Mouse (Mus musculus) embryonic facial prominence, embryonic 12.5 days (tissue): ENCODE measurements around the gene Exoc6. TPM values are rescaled to one million over a fixed set of nuclear protein-coding genes. Genes with fewer than 3 reads are reported as not detected.

Experiments
- ATAC-seq: fragments of 200-750 bp; cut with Nextera tagmentation; 2 replicates; pipeline ENCODE4 v1.8.0; 2017; ENCODE audit not compliant: insufficient number of reproducible peaks, insufficient read depth, low FRiP score, low TSS enrichment
- H3K27ac ChIP-seq: fragments of 300-500 bp; sonication (generic); 2 replicates; pipeline ENCODE4 v1.5.1; 2016; ENCODE audit warnings: mild to moderate bottlenecking
- H3K27me3 ChIP-seq: fragments of 300-500 bp; sonication (generic); 2 replicates; pipeline ENCODE4 v1.6.1; 2016; ENCODE audit warnings: mild to moderate bottlenecking, moderate library complexity
- H3K36me3 ChIP-seq: fragments of 300-500 bp; sonication (generic); 2 replicates; pipeline ENCODE4 v1.6.1; 2016; ENCODE audit warnings: mild to moderate bottlenecking
- H3K4me1 ChIP-seq: fragments of 300-500 bp; sonication (generic); 2 replicates; pipeline ENCODE4 v1.6.1; 2016
- H3K4me2 ChIP-seq: fragments of 300-500 bp; sonication (generic); replicated peaks from 2 replicates; pipeline ENCODE4 v1.6.1; 2016; ENCODE audit warnings: mild to moderate bottlenecking, moderate library complexity
- H3K4me3 ChIP-seq: fragments of 300-500 bp; sonication (generic); 2 replicates; pipeline ENCODE4 v1.5.1; 2016; ENCODE audit warnings: mild to moderate bottlenecking
- H3K9ac ChIP-seq: fragments of 300-500 bp; sonication (generic); 2 replicates; pipeline ENCODE4 v1.6.1; 2016; ENCODE audit warnings: mild to moderate bottlenecking, moderate library complexity
- H3K9me3 ChIP-seq: fragments of 300-500 bp; sonication (generic); 2 replicates; pipeline ENCODE4 v1.6.1; 2016; ENCODE audit warnings: mild to moderate bottlenecking, moderate library complexity
- WGBS: fragments of 180-500 bp; shearing (Covaris S2); methylation state at CpG from one replicate; pipeline ENCODE4 v1.1.7; 2016; 5-methylcytosine and 5-hydroxymethylcytosine counted together
- polyA plus RNA-seq: library from polyadenylated mRNA; unstranded; fragments of >200 nt; fragmentation: Nextera tagmentation; extraction: Ambion mirVana; gene quantifications from 2 replicates; pipeline ENCODE4 v1.2.1, GENCODE M21; 2016

Gene Exoc6
- polyA plus RNA-seq, 1 experiment from 2014 or later = 7.7 TPM

GRCm38 (mm10) chr19:37559286-37560079 lies 9.3 kb downstream of the Exoc6 start:
- Histone ChIP-seq H3K36me3 (no peaks in the 10 kb centered on the region), H3K9ac (no peak overlapping the region), H3K4me3 (no peak overlapping the region), H3K27me3 (no peaks in the 10 kb centered on the region), H3K27ac (no peak overlapping the region), H3K9me3 (no peaks in the 10 kb centered on the region), H3K4me1 (0 out of 2 replicates have a peak, but pooled peaks cover 5% of the 10 kb centered on the region), H3K4me2 (peak overlapping the region; percentile 26)
- WGBS = 36% methylated on average over 9 of the region's 9 CpGs
- no peak; the same call in 1 of the 2 replicates for ATAC-seq

DNA sequence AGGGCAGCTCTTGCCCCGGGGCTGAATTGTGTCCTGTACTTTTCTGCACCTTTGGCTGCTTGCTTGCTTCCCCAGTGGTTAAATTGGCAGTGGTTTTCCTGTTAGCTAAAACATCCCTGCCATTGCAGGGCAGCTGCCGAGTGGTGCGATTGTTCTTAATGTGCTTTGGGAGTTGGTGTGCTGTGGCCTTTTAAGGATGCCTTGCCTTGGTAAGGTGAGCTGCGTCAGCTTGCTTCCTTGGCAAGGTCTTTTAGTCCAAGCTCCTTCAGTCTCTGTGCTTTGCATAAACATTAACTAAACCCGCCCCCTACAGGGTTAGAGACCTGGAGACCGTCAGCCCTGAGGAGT lies 9.8 kb downstream of the Exoc6 start:
- ATAC-seq = no peak
- H3K27me3 ChIP-seq = no peaks in the 10 kb centered on the region
- 17% methylated on average over 6 of the region's 6 CpGs for WGBS
- H3K36me3 ChIP-seq = no peaks in the 10 kb centered on the region
- H3K27ac ChIP-seq = no peak overlapping the region
- H3K4me3 ChIP-seq = no peak overlapping the region
- H3K4me2 ChIP-seq = peak overlapping the region; percentile 26
- H3K9ac ChIP-seq = no peak overlapping the region
- no peaks in the 10 kb centered on the region for H3K9me3 ChIP-seq
- 0 out of 2 replicates have a peak, but pooled peaks cover 5% of the 10 kb centered on the region for H3K4me1 ChIP-seq

GRCm38 (mm10) chr19:37561106-37561892 lies 11.1 kb downstream of the Exoc6 start:
- Histone ChIP-seq H3K9ac (no peak overlapping the region), H3K4me3 (no peak overlapping the region), H3K4me1 (0 out of 2 replicates have a peak, but pooled peaks cover 5% of the 10 kb centered on the region), H3K4me2 (no peak overlapping the region), H3K9me3 (no peaks in the 10 kb centered on the region), H3K27me3 (no peaks in the 10 kb centered on the region), H3K27ac (no peak overlapping the region), H3K36me3 (no peaks in the 10 kb centered on the region)
- 66% methylated on average over 10 of the region's 10 CpGs for WGBS
- no peak for ATAC-seq

GRCm38 (mm10) chr19:37563763-37564162 lies 13.5 kb downstream of the Exoc6 start:
- ATAC-seq = no peak
- no peaks in the 10 kb centered on the region for H3K27me3 ChIP-seq
- H3K9me3 ChIP-seq = no peaks in the 10 kb centered on the region
- no peak overlapping the region for H3K27ac ChIP-seq
- no peak overlapping the region for H3K4me2 ChIP-seq
- H3K4me1 ChIP-seq = 0 out of 2 replicates have a peak, but pooled peaks cover 5% of the 10 kb centered on the region
- WGBS = 34% methylated on average over 4 of the region's 4 CpGs
- H3K4me3 ChIP-seq = no peak overlapping the region
- H3K9ac ChIP-seq = no peak overlapping the region
- H3K36me3 ChIP-seq = no peaks in the 10 kb centered on the region

DNA sequence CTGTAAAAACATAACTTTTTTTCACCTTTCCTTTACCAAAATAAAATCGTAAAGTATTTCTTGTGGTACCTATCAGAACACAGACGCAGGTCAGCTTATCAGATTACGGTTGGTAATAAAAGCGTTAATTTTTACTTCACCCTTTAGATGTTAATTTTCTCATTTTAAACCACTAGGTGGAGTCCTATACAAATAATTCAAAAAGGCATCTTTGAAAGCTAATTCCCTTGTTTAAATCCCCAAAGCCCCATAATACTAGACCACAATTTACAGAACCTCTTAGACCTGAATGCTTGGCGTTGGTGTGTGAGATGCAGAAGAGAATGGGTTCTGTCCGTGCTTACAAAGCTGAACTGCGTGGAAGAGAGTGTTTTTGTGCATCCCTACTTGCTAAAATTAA lies 15.6 kb downstream of the Exoc6 start:
- no peaks in the 10 kb centered on the region for H3K9me3 ChIP-seq
- no peaks in the 10 kb centered on the region for H3K36me3 ChIP-seq
- no peak overlapping the region for H3K9ac ChIP-seq
- no peak overlapping the region for H3K4me2 ChIP-seq
- no peaks in the 10 kb centered on the region for H3K27me3 ChIP-seq
- no peaks in the 10 kb centered on the region for H3K4me1 ChIP-seq
- H3K4me3 ChIP-seq = no peak overlapping the region
- 50% methylated on average over 7 of the region's 7 CpGs for WGBS
- no peak overlapping the region for H3K27ac ChIP-seq
- no peak for ATAC-seq

DNA sequence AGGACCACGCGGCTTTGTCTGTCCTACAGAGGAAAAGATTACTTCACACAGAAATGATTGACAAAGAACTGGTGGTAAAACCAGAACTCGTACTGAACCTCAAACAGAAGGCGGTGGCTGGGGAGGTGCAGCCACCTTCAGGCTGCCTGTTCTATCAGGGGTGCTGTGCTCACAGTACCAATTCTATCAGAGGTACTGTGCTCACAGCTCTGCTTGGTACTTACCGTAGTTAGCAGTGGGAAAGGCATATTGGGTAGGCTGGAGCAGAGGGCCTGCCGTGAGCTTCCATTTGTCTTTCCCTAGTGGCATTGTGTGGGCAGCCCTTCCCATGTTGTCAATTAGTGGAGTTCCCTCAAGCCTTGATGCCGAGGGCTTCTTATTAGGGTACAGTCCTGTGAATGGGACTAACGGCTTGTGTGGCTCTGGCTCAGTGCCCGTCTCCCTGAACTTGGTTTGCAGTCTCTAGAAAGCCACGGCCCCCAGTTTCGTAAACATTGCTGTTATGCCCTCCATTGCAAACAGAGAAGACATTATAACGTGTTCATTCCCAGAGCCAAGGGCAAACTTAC lies 19.1 kb downstream of the Exoc6 start:
- Histone ChIP-seq H3K27me3 (no peaks in the 10 kb centered on the region), H3K36me3 (no peaks in the 10 kb centered on the region), H3K27ac (no peak overlapping the region), H3K4me3 (no peak overlapping the region), H3K9ac (no peak overlapping the region), H3K4me2 (no peak overlapping the region), H3K9me3 (no peaks in the 10 kb centered on the region), H3K4me1 (no peaks in the 10 kb centered on the region)
- WGBS = 84% methylated on average over 12 of the region's 12 CpGs
- no peak for ATAC-seq

DNA sequence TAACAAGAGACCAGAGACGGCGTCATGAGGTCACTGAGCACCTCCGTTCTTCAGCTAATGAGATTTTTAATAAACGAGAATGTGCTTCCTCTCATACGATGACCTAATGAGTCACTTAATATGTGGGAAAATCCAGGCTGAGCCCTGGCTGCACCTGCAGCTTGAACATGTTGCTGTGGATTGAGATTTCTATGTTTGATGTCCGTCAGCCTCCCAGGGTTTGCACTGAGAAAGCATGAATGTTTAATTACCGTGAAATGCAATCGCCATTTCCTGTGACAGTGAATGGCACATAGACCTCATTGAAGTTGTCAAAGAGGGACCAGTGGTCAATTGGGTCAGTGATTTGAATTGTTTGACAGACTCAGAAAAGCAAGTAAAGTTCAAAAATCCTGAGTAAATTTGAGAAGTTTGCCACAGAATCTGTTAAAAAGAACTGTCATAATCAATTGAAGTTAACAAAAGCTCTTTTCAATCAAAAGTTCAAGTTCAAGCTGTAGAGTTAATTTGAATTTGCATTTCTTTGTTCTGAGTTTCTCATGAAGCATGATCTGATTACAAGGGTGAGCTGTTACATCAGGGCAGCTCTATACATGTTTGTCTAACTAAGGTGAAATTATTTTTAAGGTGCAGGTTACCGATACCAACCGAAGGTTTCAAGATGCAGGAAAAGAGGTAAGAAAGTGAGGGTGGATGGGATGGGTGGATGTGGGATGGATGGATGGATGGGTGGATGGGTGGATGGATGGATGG lies 20.9 kb downstream of the Exoc6 start:
- Histone ChIP-seq H3K36me3 (no peaks in the 10 kb centered on the region), H3K4me1 (no peaks in the 10 kb centered on the region), H3K4me3 (no peak overlapping the region), H3K27ac (no peak overlapping the region), H3K27me3 (no peaks in the 10 kb centered on the region), H3K9ac (no peak overlapping the region), H3K4me2 (no peak overlapping the region), H3K9me3 (no peaks in the 10 kb centered on the region)
- ATAC-seq = no peak
- 75% methylated on average over 10 of the region's 10 CpGs for WGBS

GRCm38 (mm10) chr19:37574802-37575201 lies 24.6 kb downstream of the Exoc6 start:
- no peak for ATAC-seq
- H3K27ac ChIP-seq = no peak overlapping the region
- WGBS = 52% methylated on average over 5 of the region's 5 CpGs
- no peak overlapping the region for H3K9ac ChIP-seq
- no peaks in the 10 kb centered on the region for H3K36me3 ChIP-seq
- H3K4me1 ChIP-seq = no peaks in the 10 kb centered on the region; the same call in 1 of the 2 replicates
- no peak overlapping the region for H3K4me3 ChIP-seq
- no peaks in the 10 kb centered on the region for H3K27me3 ChIP-seq
- H3K9me3 ChIP-seq = no peaks in the 10 kb centered on the region
- H3K4me2 ChIP-seq = no peak overlapping the region

- Histone ChIP-seq H3K36me3 (no peaks in the 10 kb centered on the region), H3K9ac (no peak overlapping the region), H3K4me2 (no peak overlapping the region), H3K27ac (no peak overlapping the region), H3K9me3 (no peaks in the 10 kb centered on the region), H3K27me3 (no peaks in the 10 kb centered on the region), H3K4me3 (no peak overlapping the region), H3K4me1 (no peaks in the 10 kb centered on the region; the same call in 1 of the 2 replicates)
- WGBS = 42% methylated on average over 4 of the region's 4 CpGs
- ATAC-seq = no peak
Observed at GRCm38 (mm10) chr19:37579607-37580006, 29.4 kb downstream of the Exoc6 start.

GRCm38 (mm10) chr19:37580438-37580837 lies 30.2 kb downstream of the Exoc6 start:
- Histone ChIP-seq H3K4me1 (no peaks in the 10 kb centered on the region; the same call in 1 of the 2 replicates), H3K27me3 (no peaks in the 10 kb centered on the region)
- 81% methylated on average over 6 of the region's 6 CpGs for WGBS

DNA sequence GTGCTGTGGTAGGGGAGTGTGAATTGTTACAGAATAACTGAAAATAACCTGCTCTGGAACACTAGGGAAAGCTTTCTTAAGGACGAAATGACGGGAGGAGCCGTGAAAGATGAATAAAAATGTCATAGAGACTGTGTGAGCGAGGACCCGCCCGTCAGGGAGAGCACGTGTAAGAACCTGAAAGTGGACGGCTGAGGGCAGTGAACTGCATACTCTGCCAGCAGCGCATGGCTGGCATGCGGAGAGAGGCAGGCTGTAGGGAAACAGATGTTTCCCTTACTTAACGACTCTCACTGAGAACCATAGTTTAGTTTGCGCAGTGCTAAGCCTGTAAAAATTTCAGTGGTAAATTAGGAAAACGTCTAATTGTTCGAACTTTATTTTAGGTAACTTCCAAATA lies 35.0 kb downstream of the Exoc6 start:
- Histone ChIP-seq H3K27ac (no peak overlapping the region), H3K27me3 (no peaks in the 10 kb centered on the region), H3K9ac (no peak overlapping the region), H3K9me3 (no peaks in the 10 kb centered on the region), H3K4me2 (no peak overlapping the region), H3K36me3 (no peaks in the 10 kb centered on the region), H3K4me1 (no peaks in the 10 kb centered on the region), H3K4me3 (no peak overlapping the region)
- ATAC-seq = no peak
- 44% methylated on average over 14 of the region's 14 CpGs for WGBS

More at GRCm38 (mm10) chr19:37580438-37580837, 30.2 kb downstream of the Exoc6 start:
- ATAC-seq = no peak
- H3K4me3 ChIP-seq = no peak overlapping the region
- no peak overlapping the region for H3K4me2 ChIP-seq
- no peaks in the 10 kb centered on the region for H3K36me3 ChIP-seq
- H3K27ac ChIP-seq = no peak overlapping the region
- H3K9me3 ChIP-seq = no peaks in the 10 kb centered on the region
- no peak overlapping the region for H3K9ac ChIP-seq
